Comparison of ENCODE assay signal across 8 mouse cellular contexts in genomic region chrX:12081741-12082155, GRCm38 (mm10).
DNase-seq lines count a peak whose midpoint lies in the region; ATAC-seq and TF ChIP-seq lines count a peak whose summit lies in the region.

No protein-coding gene starts in this region.

- no peak overlapping the region for H3K9ac ChIP-seq in kidney, embryonic 15.5 days
- no peak overlapping the region for H3K9ac ChIP-seq in hindbrain, embryonic 12.5 days
- H3K9ac ChIP-seq in midbrain, embryonic 11.5 days (ENCODE audit: low read length): no peak overlapping the region

- WGBS in kidney, embryonic 15.5 days: 5% methylated on average over 22 of the region's 22 CpGs
- WGBS in kidney, adult 2 months: 65% methylated on average over 22 of the region's 22 CpGs
- 7% methylated on average over 22 of the region's 22 CpGs for WGBS in hindbrain, embryonic 12.5 days
- 5% methylated on average over 22 of the region's 22 CpGs for WGBS in midbrain, embryonic 11.5 days

- H3K9me3 ChIP-seq in kidney, embryonic 15.5 days (replicated peaks): no peaks in the 10 kb centered on the region
- H3K9me3 ChIP-seq in hindbrain, embryonic 12.5 days (replicated peaks): no peaks in the 10 kb centered on the region
- no peaks in the 10 kb centered on the region for H3K9me3 ChIP-seq in midbrain, embryonic 11.5 days (ENCODE audit: control insufficient read depth, low read length)

- H3K4me3 ChIP-seq in kidney, embryonic 15.5 days (replicated peaks): peak overlapping the region; percentile 65
- H3K4me3 ChIP-seq in kidney, adult 2 months (ENCODE audit: insufficient read depth, low read depth, low read length): no peak overlapping the region
- peak overlapping the region; percentile 64; the same call in 1 of the 2 replicates for H3K4me3 ChIP-seq in hindbrain, embryonic 12.5 days
- no peak overlapping the region for H3K4me3 ChIP-seq in midbrain, embryonic 11.5 days (ENCODE audit: low read depth, low read length)

- TF ChIP-seq CTCF in kidney, adult 2 months (conservative IDR thresholded peaks at IDR 0.05; ENCODE audit: insufficient read depth, insufficient read length, low read depth, low read length): no peak

- ATAC-seq in kidney, embryonic 15.5 days (replicated peaks; ENCODE audit: low FRiP score): no peak
- no peak for ATAC-seq in hindbrain, embryonic 12.5 days (ENCODE audit: low FRiP score)
- no peak for ATAC-seq in midbrain, embryonic 11.5 days (ENCODE audit: low FRiP score)

- peaks cover 99% of the 10 kb centered on the region for H3K27me3 ChIP-seq in kidney, embryonic 15.5 days
- H3K27me3 ChIP-seq in kidney, adult 2 months (replicated peaks; ENCODE audit: control insufficient read depth, insufficient read depth, low read length): no peaks in the 10 kb centered on the region
- peaks cover 96% of the 10 kb centered on the region for H3K27me3 ChIP-seq in hindbrain, embryonic 12.5 days
- H3K27me3 ChIP-seq in midbrain, embryonic 11.5 days (ENCODE audit: control insufficient read depth, insufficient read depth, low read length): peaks cover 86% of the 10 kb centered on the region

- no peaks in the 10 kb centered on the region for H3K36me3 ChIP-seq in kidney, embryonic 15.5 days
- no peaks in the 10 kb centered on the region for H3K36me3 ChIP-seq in kidney, adult 2 months (ENCODE audit: control insufficient read depth, insufficient read depth, low read length)
- H3K36me3 ChIP-seq in hindbrain, embryonic 12.5 days: no peaks in the 10 kb centered on the region
- no peaks in the 10 kb centered on the region for H3K36me3 ChIP-seq in midbrain, embryonic 11.5 days (ENCODE audit: control insufficient read depth, insufficient read depth, low read length)

- H3K4me2 ChIP-seq in kidney, embryonic 15.5 days: peak overlapping the region; percentile 78
- H3K4me2 ChIP-seq in hindbrain, embryonic 12.5 days (replicated peaks): peak overlapping the region; percentile 64
- peak overlapping the region; percentile 69 for H3K4me2 ChIP-seq in midbrain, embryonic 11.5 days

- H3K4me1 ChIP-seq in kidney, embryonic 15.5 days: peaks cover 57% of the 10 kb centered on the region
- peaks cover 9% of the 10 kb centered on the region; the same call in 1 of the 2 replicates for H3K4me1 ChIP-seq in kidney, adult 2 months (ENCODE audit: control insufficient read depth, insufficient read depth, low read length)
- peaks cover 35% of the 10 kb centered on the region for H3K4me1 ChIP-seq in hindbrain, embryonic 12.5 days
- H3K4me1 ChIP-seq in midbrain, embryonic 11.5 days (ENCODE audit: control insufficient read depth, insufficient read depth, low read length): peaks cover 36% of the 10 kb centered on the region

- no peak for DNase-seq in kidney, adult 2 months
- peak; percentile 26 for DNase-seq in ZHBTc4 (ENCODE audit: low read depth, low spot score)
- peak; percentile 85 for DNase-seq in midbrain, embryonic 11.5 days (ENCODE audit: low spot score, missing footprints)
- DNase-seq in right cerebral cortex, postnatal 25 days: no peak
- no peak for DNase-seq in left cerebral cortex, adult 11 months (ENCODE audit: low spot score)
- no peak for DNase-seq in adipocyte (ENCODE audit: low spot score)

- no peak for TF ChIP-seq POLR2A in kidney, adult 2 months (IDR thresholded peaks at IDR 0.05; ENCODE audit: low read depth, low read length)

- H3K27ac ChIP-seq in kidney, embryonic 15.5 days: no peak overlapping the region
- H3K27ac ChIP-seq in kidney, adult 2 months (ENCODE audit: insufficient read depth, low read depth, low read length): no peak overlapping the region
- H3K27ac ChIP-seq in hindbrain, embryonic 12.5 days: no peak overlapping the region
- H3K27ac ChIP-seq in midbrain, embryonic 11.5 days (ENCODE audit: low read depth, low read length): no peak overlapping the region

Comparison
In these comparisons a context has a peak if more than half of its experiments do, and no peak if none do; other contexts are left out.
1. H3K4me3 ChIP-seq: peak in kidney, embryonic 15.5 days (single experiment) and hindbrain, embryonic 12.5 days (single experiment); none in kidney, adult 2 months (single experiment) and midbrain, embryonic 11.5 days (single experiment).
2. DNase-seq: peak in ZHBTc4 (single experiment) and midbrain, embryonic 11.5 days (single experiment); none in kidney, adult 2 months (single experiment), right cerebral cortex, postnatal 25 days (single experiment), left cerebral cortex, adult 11 months (single experiment) and adipocyte (single experiment).
3. Peak in every context shown above with its lines, with median percentiles within 50 percentile points of each other: H3K4me2 ChIP-seq.